Mouse (Mus musculus) G1E (cell line): ENCODE results near the gene Prss44.

Experiments
- CTCF ChIP-seq: IDR thresholded peaks from 2 replicates; pipeline ENCODE4 v1.5.1; 2012; ENCODE audit warnings: low read depth, low read length, inconsistent platforms, mixed read lengths
- GATA1 ChIP-seq: IDR thresholded peaks from 2 replicates; pipeline ENCODE4 v1.6.1; 2012; ENCODE audit warnings: borderline replicate concordance, low read length, inconsistent platforms, mixed read lengths
- TAL1 ChIP-seq: conservative IDR thresholded peaks from 2 replicates; pipeline ENCODE4 v1.6.1; 2012; ENCODE audit warnings: low read depth, low read length, inconsistent platforms, mixed read lengths

- no peak for TF ChIP-seq GATA1
- no peak for TF ChIP-seq CTCF
- TF ChIP-seq TAL1: no peak
Measured at GRCm38 (mm10) chr9:110797866-110798265, 15.9 kb upstream of the Prss44 start, which contains the start of gene Prss42.
